Mouse (Mus musculus): Measurements from ENCODE around the gene Obscn. TPM values are rescaled to one million over a fixed set of nuclear protein-coding genes. Genes with fewer than 3 reads are reported as not detected.
"Not testable (repeated sequence)": the region's sequence is repeated elsewhere in the genome, so short reads cannot be mapped to it uniquely, and the experiment has no call there.

The Obscn gene
- polyA plus RNA-seq, 1 experiment = 1.6 TPM

GRCm38 (mm10) chr11:58954420-58955142 lies 181.6 kb downstream of the Obscn start, which contains the start of the genes Hist3h2a and Trim17:
Gene Hist3h2a, plus strand, starts transcription at chr11:58954685.
Gene Trim17, plus strand, starts transcription at chr11:58954685.
- peaks cover 11% of the 10 kb centered on the region; the same call in 1 of the 2 replicates for H3K4me1 ChIP-seq (ENCODE audit: control insufficient read depth, insufficient read depth, insufficient read length)
- under 1% methylated on average over 49 of the region's 49 CpGs for WGBS
- peak within 1 kb of the TSS; percentile 97 for H3K27ac ChIP-seq (ENCODE audit: insufficient read depth, low read length)
- no peaks in the 10 kb centered on the region for H3K27me3 ChIP-seq (ENCODE audit: control insufficient read depth, insufficient read depth, low read length)
- H3K4me3 ChIP-seq (ENCODE audit: extremely low read depth, insufficient read depth, insufficient read length) = peak within 1 kb of the TSS; percentile 86
- H3K36me3 ChIP-seq (ENCODE audit: control insufficient read depth, insufficient read depth, low read length) = no peaks in the 10 kb centered on the region
- DNase-seq (ENCODE audit: low read depth in 1 of 2, low spot score in 2 of 2) = peak; percentile 79 to 96
- TF ChIP-seq POLR2A (IDR thresholded peaks at IDR 0.05; ENCODE audit: low read depth, low read length) (peak; percentile 74; the same call in 1 of the 2 replicates), CTCF (IDR thresholded peaks at IDR 0.05; ENCODE audit: extremely low read depth, insufficient read depth, insufficient read length, insufficient replicate concordance) (peak; percentile 39; the same call in 1 of the 2 replicates)

- not testable (repeated sequence) for H3K27me3 ChIP-seq (ENCODE audit: control insufficient read depth, insufficient read depth, low read length); H3K4me1 ChIP-seq (ENCODE audit: control insufficient read depth, insufficient read depth, insufficient read length); H3K36me3 ChIP-seq (ENCODE audit: control insufficient read depth, insufficient read depth, low read length); DNase-seq (ENCODE audit: low read depth in 1 of 2, low spot score in 2 of 2)
- H3K4me3 ChIP-seq (ENCODE audit: extremely low read depth, insufficient read depth, insufficient read length) = peak overlapping the region; percentile 59
- WGBS = under 1% methylated on average over 17 of the region's 17 CpGs
- peak overlapping the region; percentile 88 for H3K27ac ChIP-seq (ENCODE audit: insufficient read depth, low read length)
Observed at GRCm38 (mm10) chr11:58954170-58954419, 182.1 kb downstream of the Obscn start.

- no peak for DNase-seq (ENCODE audit: low read depth in 1 of 2, low spot score in 2 of 2)
- H3K4me1 ChIP-seq (ENCODE audit: control insufficient read depth, insufficient read depth, insufficient read length) = peaks cover 8% of the 10 kb centered on the region; the same call in 1 of the 2 replicates
Observed at GRCm38 (mm10) chr11:58953351-58954169, 182.6 kb downstream of the Obscn start.

DNA sequence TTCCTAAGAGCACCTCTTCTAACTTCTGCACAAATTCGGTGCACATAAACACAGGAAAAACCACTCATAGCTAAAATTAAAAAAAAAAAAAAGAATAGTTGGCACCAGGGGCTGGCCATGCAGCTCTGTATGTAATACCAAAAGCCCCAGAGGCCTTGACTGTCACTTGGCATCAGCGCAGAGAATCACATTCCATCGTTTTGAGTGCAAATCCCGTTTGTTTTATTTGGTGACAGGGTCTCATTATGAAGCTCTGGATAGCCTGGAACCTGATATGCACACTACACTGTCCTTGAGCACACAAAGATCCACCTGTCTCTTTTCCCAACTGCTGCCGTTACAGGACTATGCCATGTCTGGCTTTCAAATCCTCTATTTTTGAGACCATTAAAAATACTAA lies 185.0 kb downstream of the Obscn start:
- TF ChIP-seq POLR2A (IDR thresholded peaks at IDR 0.05; ENCODE audit: low read depth, low read length) = no peak
- no peak for TF ChIP-seq CTCF (IDR thresholded peaks at IDR 0.05; ENCODE audit: extremely low read depth, insufficient read depth, insufficient read length, insufficient replicate concordance)
- 94% methylated on average over 5 of the region's 5 CpGs for WGBS
- no peak overlapping the region for H3K4me3 ChIP-seq (ENCODE audit: extremely low read depth, insufficient read depth, insufficient read length)

More at GRCm38 (mm10) chr11:58953351-58954169, 182.6 kb downstream of the Obscn start:
- no peaks in the 10 kb centered on the region for H3K27me3 ChIP-seq (ENCODE audit: control insufficient read depth, insufficient read depth, low read length)
- TF ChIP-seq POLR2A (IDR thresholded peaks at IDR 0.05; ENCODE audit: low read depth, low read length) (no peak), CTCF (IDR thresholded peaks at IDR 0.05; ENCODE audit: extremely low read depth, insufficient read depth, insufficient read length, insufficient replicate concordance) (no peak)
- WGBS = 1% methylated on average over 33 of the region's 33 CpGs
- peak overlapping the region; percentile 59 for H3K4me3 ChIP-seq (ENCODE audit: extremely low read depth, insufficient read depth, insufficient read length)
- no peaks in the 10 kb centered on the region for H3K36me3 ChIP-seq (ENCODE audit: control insufficient read depth, insufficient read depth, low read length)
- peak overlapping the region; percentile 88 for H3K27ac ChIP-seq (ENCODE audit: insufficient read depth, low read length)

GRCm38 (mm10) chr11:58949480-58950431 lies 186.4 kb downstream of the Obscn start:
- TF ChIP-seq POLR2A (IDR thresholded peaks at IDR 0.05; ENCODE audit: low read depth, low read length) (no peak), CTCF (IDR thresholded peaks at IDR 0.05; ENCODE audit: extremely low read depth, insufficient read depth, insufficient read length, insufficient replicate concordance) (no peak)

More for the DNA sequence above, 185.0 kb downstream of the Obscn start:
- Histone ChIP-seq H3K36me3 (ENCODE audit: control insufficient read depth, insufficient read depth, low read length) (no peaks in the 10 kb centered on the region), H3K4me1 (ENCODE audit: control insufficient read depth, insufficient read depth, insufficient read length) (peaks cover 7% of the 10 kb centered on the region; the same call in 1 of the 2 replicates), H3K27me3 (ENCODE audit: control insufficient read depth, insufficient read depth, low read length) (no peaks in the 10 kb centered on the region), H3K27ac (ENCODE audit: insufficient read depth, low read length) (no peak overlapping the region)
- no peak for DNase-seq (ENCODE audit: low read depth in 1 of 2, low spot score in 2 of 2)

More at GRCm38 (mm10) chr11:58949480-58950431, 186.4 kb downstream of the Obscn start:
- no peak for DNase-seq (ENCODE audit: low read depth in 1 of 2, low spot score in 2 of 2)
- Histone ChIP-seq H3K36me3 (ENCODE audit: control insufficient read depth, insufficient read depth, low read length) (no peaks in the 10 kb centered on the region), H3K4me1 (ENCODE audit: control insufficient read depth, insufficient read depth, insufficient read length) (peaks cover 7% of the 10 kb centered on the region; the same call in 1 of the 2 replicates), H3K27me3 (ENCODE audit: control insufficient read depth, insufficient read depth, low read length) (no peaks in the 10 kb centered on the region), H3K4me3 (ENCODE audit: extremely low read depth, insufficient read depth, insufficient read length) (no peak overlapping the region), H3K27ac (ENCODE audit: insufficient read depth, low read length) (no peak overlapping the region)
- 61% methylated on average over 20 of the region's 20 CpGs for WGBS

Data from spleen, adult 2 months (tissue).